ENCODE assay signal across 8 mouse cellular contexts in the genomic region with DNA sequence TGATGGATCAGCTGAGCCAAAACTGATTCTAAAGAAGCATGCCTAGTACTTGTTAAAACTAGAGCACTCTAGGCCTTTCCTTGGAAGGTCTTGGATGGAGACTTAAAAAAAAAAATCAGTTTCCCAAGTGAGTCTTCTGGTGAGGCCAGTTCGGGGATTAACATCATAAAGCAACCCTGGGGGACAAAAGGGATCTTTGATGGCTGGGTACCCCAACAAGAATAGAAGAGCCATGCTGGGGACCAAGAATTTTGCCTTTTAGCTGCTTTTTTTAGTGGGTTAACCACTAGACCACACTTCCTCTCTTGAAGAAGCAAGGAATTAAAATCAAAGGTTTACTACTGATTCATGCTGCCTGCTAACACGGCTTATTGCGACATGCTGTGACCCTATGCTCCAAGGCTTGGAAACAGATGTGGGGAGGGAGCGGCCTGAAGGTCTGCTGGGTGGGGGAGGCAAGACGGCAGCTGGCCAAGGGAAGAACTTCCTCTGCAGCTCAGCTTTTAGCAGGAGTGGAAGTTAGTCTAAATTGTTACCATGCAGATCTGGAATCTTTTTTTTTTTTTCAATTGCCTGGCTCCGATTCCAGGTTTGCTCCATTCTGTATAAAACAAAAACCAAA.
A peak's percentile ranks its signal among the peaks of the same experiment; 100 is the strongest.
DNase-seq lines count a peak whose midpoint lies in the region; ATAC-seq lines count a peak whose summit lies in the region.

No protein-coding gene starts in this region.

- no peak overlapping the region for H3K4me2 ChIP-seq in midbrain, embryonic 16.5 days (ENCODE audit: low read length)
- H3K4me2 ChIP-seq in kidney, embryonic 16.5 days (replicated peaks; ENCODE audit: low read depth, low read length): no peak overlapping the region
- H3K4me2 ChIP-seq in lung, embryonic 16.5 days (ENCODE audit: low read depth, low read length): no peak overlapping the region

- H3K27me3 ChIP-seq in midbrain, embryonic 10.5 days (ENCODE audit: low read depth, poor library complexity, severe bottlenecking): no peaks in the 10 kb centered on the region
- H3K27me3 ChIP-seq in midbrain, embryonic 16.5 days (ENCODE audit: control insufficient read depth, insufficient read depth, low read depth, low read length): no peaks in the 10 kb centered on the region
- no peaks in the 10 kb centered on the region for H3K27me3 ChIP-seq in kidney, embryonic 16.5 days (ENCODE audit: insufficient read depth, low read length)
- no peaks in the 10 kb centered on the region for H3K27me3 ChIP-seq in lung, embryonic 16.5 days (ENCODE audit: control insufficient read depth, insufficient read depth, low read depth, low read length)

- ATAC-seq in midbrain, embryonic 16.5 days: no peak
- ATAC-seq in kidney, embryonic 16.5 days (ENCODE audit: low FRiP score, low TSS enrichment): peak; percentile 71
- peak; percentile 90 for ATAC-seq in lung, embryonic 16.5 days (ENCODE audit: low read depth)

- H3K27ac ChIP-seq in midbrain, embryonic 10.5 days (replicated peaks): peak overlapping the region; percentile 67
- no peak overlapping the region for H3K27ac ChIP-seq in midbrain, embryonic 16.5 days (ENCODE audit: low read length)
- peak overlapping the region; percentile 74 for H3K27ac ChIP-seq in kidney, embryonic 16.5 days (ENCODE audit: low read length)
- peak overlapping the region; percentile 59 for H3K27ac ChIP-seq in lung, embryonic 16.5 days (ENCODE audit: low read length)

- H3K4me1 ChIP-seq in midbrain, embryonic 10.5 days: peaks cover 27% of the 10 kb centered on the region
- no peaks in the 10 kb centered on the region for H3K4me1 ChIP-seq in midbrain, embryonic 16.5 days (ENCODE audit: control insufficient read depth, insufficient read depth, low read length)
- peaks cover 13% of the 10 kb centered on the region; the same call in 1 of the 2 replicates for H3K4me1 ChIP-seq in kidney, embryonic 16.5 days (ENCODE audit: insufficient read depth, low read length)
- H3K4me1 ChIP-seq in lung, embryonic 16.5 days (replicated peaks; ENCODE audit: control insufficient read depth, insufficient read depth, low read length): peaks cover 16% of the 10 kb centered on the region

- H3K36me3 ChIP-seq in midbrain, embryonic 10.5 days: no peaks in the 10 kb centered on the region
- H3K36me3 ChIP-seq in midbrain, embryonic 16.5 days (ENCODE audit: control insufficient read depth, insufficient read depth, low read length): no peaks in the 10 kb centered on the region
- no peaks in the 10 kb centered on the region for H3K36me3 ChIP-seq in kidney, embryonic 16.5 days (ENCODE audit: insufficient read depth, low read length)
- no peaks in the 10 kb centered on the region for H3K36me3 ChIP-seq in lung, embryonic 16.5 days (ENCODE audit: control insufficient read depth, insufficient read depth, low read length)

- WGBS in midbrain, embryonic 10.5 days: 19% methylated on average over 6 of the region's 6 CpGs
- WGBS in midbrain, embryonic 16.5 days: 15% methylated on average over 6 of the region's 6 CpGs
- 28% methylated on average over 6 of the region's 6 CpGs for WGBS in kidney, embryonic 16.5 days
- 15% methylated on average over 6 of the region's 6 CpGs for WGBS in lung, embryonic 16.5 days

- H3K9ac ChIP-seq in midbrain, embryonic 16.5 days (ENCODE audit: low read depth, low read length): no peak overlapping the region
- no peak overlapping the region for H3K9ac ChIP-seq in kidney, embryonic 16.5 days (replicated peaks; ENCODE audit: low read length)
- no peak overlapping the region for H3K9ac ChIP-seq in lung, embryonic 16.5 days (ENCODE audit: low read length)

- H3K4me3 ChIP-seq in midbrain, embryonic 10.5 days: no peak overlapping the region
- no peak overlapping the region for H3K4me3 ChIP-seq in midbrain, embryonic 16.5 days (ENCODE audit: low read depth, low read length)
- no peak overlapping the region for H3K4me3 ChIP-seq in kidney, embryonic 16.5 days (ENCODE audit: low read length)
- no peak overlapping the region for H3K4me3 ChIP-seq in lung, embryonic 16.5 days (ENCODE audit: low read length)

- H3K9me3 ChIP-seq in midbrain, embryonic 10.5 days (replicated peaks): no peaks in the 10 kb centered on the region
- H3K9me3 ChIP-seq in midbrain, embryonic 16.5 days (replicated peaks; ENCODE audit: control insufficient read depth, low read length, poor library complexity, severe bottlenecking): no peaks in the 10 kb centered on the region
- no peaks in the 10 kb centered on the region for H3K9me3 ChIP-seq in kidney, embryonic 16.5 days (ENCODE audit: low read length)
- no peaks in the 10 kb centered on the region for H3K9me3 ChIP-seq in lung, embryonic 16.5 days (ENCODE audit: control insufficient read depth, low read length)

- DNase-seq in midbrain, embryonic 10.5 days (ENCODE audit: low spot score): peak; percentile 63
- DNase-seq in adrenal gland, postnatal 36 days: peak; percentile 90 to 92
- peak; percentile 73 to 81 for DNase-seq in gastrocnemius, adult 8-10 months (ENCODE audit: low spot score in 2 of 2)
- peak; percentile 20 for DNase-seq in right cerebral cortex, postnatal 25 days
- no peak for DNase-seq in thymus, postnatal 4 days
